Mouse (Mus musculus): ENCODE measurements around the gene Vav1. TPM values are rescaled to one million over a fixed set of nuclear protein-coding genes. Genes with fewer than 3 reads are reported as not detected.

Vav1 gene
- polyA plus RNA-seq, 1 experiment from 2014 or later = 1.5 TPM

DNA sequence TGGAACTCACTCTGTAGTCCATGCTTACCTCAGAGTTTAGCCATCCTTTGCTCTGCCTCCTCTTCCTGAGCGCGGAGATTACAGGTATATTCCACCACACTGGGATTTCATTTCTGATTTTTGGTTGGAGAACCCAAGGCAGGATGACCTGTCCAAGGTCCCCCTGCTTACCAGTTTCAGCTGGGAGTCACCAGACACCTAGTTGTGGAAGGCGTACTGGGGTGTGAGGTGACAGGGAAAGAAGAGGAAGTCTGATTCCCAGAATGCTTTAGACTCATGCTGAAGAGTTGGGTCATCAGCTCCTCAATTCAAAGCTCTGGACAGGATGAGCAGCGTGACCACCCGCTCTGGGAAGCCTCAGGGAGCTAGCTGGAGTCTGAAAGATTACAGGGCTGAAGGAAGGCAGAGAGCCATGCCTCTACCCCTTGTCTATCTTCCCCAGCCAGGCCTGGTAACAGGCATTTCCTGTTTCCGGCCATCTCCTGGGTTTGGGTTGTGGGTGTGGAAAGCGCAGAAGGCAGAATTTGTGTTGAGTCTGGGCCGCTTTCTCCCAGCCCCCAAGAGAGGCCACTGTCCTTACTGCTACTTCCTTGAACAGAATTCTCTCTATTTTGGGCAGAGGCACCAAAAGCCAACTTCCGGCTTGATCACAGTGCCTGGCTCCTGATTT is 11.2 kb downstream of the Vav1 start:
- H3K27me3 ChIP-seq = no peaks in the 10 kb centered on the region
- no peaks in the 10 kb centered on the region for H3K4me1 ChIP-seq
- 91% methylated on average over 9 of the region's 9 CpGs for WGBS
- H3K9ac ChIP-seq (replicated peaks) = no peak overlapping the region
- H3K4me2 ChIP-seq (replicated peaks) = no peak overlapping the region
- H3K27ac ChIP-seq (replicated peaks) = no peak overlapping the region
- H3K9me3 ChIP-seq = no peaks in the 10 kb centered on the region
- no peak for ATAC-seq (replicated peaks)
- no peak overlapping the region for H3K4me3 ChIP-seq
- no peaks in the 10 kb centered on the region for H3K36me3 ChIP-seq

DNA sequence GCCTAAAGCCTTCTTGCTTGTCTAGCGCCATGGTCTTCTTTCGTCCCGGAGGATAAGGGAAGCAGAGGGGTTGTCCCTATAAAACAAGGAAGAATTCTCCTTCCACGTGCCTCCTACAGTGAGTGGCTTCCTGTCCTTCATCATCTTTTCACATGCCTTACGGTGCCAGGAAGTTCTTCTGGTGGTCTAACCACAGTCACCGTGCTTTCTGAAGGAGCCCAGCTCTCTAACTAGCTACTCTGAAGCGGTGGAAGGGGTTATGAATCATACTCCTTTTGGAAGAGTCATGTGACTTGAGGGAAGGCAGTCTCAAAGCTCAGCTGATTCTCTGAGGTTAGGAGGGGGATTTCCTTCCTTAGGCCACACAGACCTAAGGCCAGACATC is 11.8 kb downstream of the Vav1 start:
- 91% methylated on average over 7 of the region's 7 CpGs for WGBS
- no peak overlapping the region for H3K9ac ChIP-seq (replicated peaks)

GRCm38 (mm10) chr17:57292302-57292701 is 13.4 kb downstream of the Vav1 start:
- Histone ChIP-seq H3K9ac (replicated peaks) (no peak overlapping the region), H3K4me2 (replicated peaks) (no peak overlapping the region), H3K4me1 (no peaks in the 10 kb centered on the region), H3K9me3 (no peaks in the 10 kb centered on the region), H3K27ac (replicated peaks) (no peak overlapping the region), H3K36me3 (no peaks in the 10 kb centered on the region), H3K27me3 (no peaks in the 10 kb centered on the region), H3K4me3 (no peak overlapping the region)
- no peak for ATAC-seq (replicated peaks)
- WGBS = 89% methylated on average over 2 of the region's 2 CpGs

More for the DNA sequence above, 11.8 kb downstream of the Vav1 start:
- Histone ChIP-seq H3K4me1 (no peaks in the 10 kb centered on the region), H3K9me3 (no peaks in the 10 kb centered on the region), H3K27ac (replicated peaks) (no peak overlapping the region), H3K4me2 (replicated peaks) (no peak overlapping the region), H3K27me3 (no peaks in the 10 kb centered on the region), H3K36me3 (no peaks in the 10 kb centered on the region), H3K4me3 (no peak overlapping the region)
- no peak for ATAC-seq (replicated peaks)

DNA sequence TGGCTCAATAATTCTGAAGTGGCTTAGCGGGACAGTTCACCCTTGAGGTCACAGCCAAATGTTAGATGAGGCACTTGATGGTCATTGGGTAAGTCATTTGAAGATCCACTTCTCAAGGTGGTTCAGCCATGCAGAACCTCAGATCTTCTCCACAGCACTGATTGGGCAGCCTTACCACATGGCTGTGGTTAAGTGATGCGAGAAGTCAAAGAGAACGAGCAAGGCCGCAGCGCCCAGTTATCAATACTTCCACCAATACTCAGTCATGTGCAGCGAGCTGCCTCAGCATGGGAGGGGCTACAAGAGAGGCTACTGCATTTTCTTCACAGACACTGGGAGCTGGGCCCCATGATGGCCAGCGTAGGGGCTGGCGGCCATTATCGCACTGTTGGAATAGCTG is 14.1 kb downstream of the Vav1 start:
- Histone ChIP-seq H3K36me3 (no peaks in the 10 kb centered on the region), H3K27me3 (no peaks in the 10 kb centered on the region), H3K4me1 (no peaks in the 10 kb centered on the region), H3K4me3 (no peak overlapping the region), H3K9ac (replicated peaks) (no peak overlapping the region), H3K4me2 (replicated peaks) (no peak overlapping the region), H3K27ac (replicated peaks) (no peak overlapping the region), H3K9me3 (no peaks in the 10 kb centered on the region)
- no peak for ATAC-seq (replicated peaks)
- WGBS = 93% methylated on average over 9 of the region's 9 CpGs

- H3K4me3 ChIP-seq = no peak overlapping the region
- no peaks in the 10 kb centered on the region for H3K36me3 ChIP-seq
- no peak overlapping the region for H3K9ac ChIP-seq (replicated peaks)
- WGBS = 95% methylated on average over 9 of the region's 9 CpGs
- H3K4me1 ChIP-seq = no peaks in the 10 kb centered on the region
- H3K9me3 ChIP-seq = no peaks in the 10 kb centered on the region
- no peak overlapping the region for H3K27ac ChIP-seq (replicated peaks)
- no peak for ATAC-seq (replicated peaks)
- no peak overlapping the region for H3K4me2 ChIP-seq (replicated peaks)
- H3K27me3 ChIP-seq = no peaks in the 10 kb centered on the region
Measured at GRCm38 (mm10) chr17:57295935-57296334, 17.0 kb downstream of the Vav1 start.

DNA sequence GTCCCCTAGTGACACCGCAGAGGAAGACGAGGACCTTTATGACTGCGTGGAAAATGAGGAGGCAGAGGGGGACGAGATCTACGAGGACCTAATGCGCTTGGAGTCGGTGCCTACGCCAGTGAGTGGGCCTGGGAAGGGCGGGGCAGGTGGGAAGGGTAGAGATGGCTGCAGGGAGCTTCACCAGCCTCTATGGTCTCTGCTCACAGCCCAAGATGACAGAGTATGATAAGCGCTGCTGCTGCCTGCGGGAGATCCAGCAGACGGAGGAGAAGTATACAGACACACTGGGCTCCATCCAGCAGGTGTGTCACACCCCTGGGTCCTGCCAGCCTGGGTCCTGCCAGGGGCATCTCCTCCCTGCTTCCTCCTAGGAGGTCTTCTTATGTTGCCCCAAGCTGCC is 18.1 kb downstream of the Vav1 start:
- no peak for ATAC-seq (replicated peaks)
- Histone ChIP-seq H3K4me1 (no peaks in the 10 kb centered on the region), H3K27ac (replicated peaks) (no peak overlapping the region), H3K4me2 (replicated peaks) (no peak overlapping the region), H3K36me3 (no peaks in the 10 kb centered on the region), H3K27me3 (no peaks in the 10 kb centered on the region), H3K9me3 (no peaks in the 10 kb centered on the region), H3K4me3 (no peak overlapping the region), H3K9ac (replicated peaks) (no peak overlapping the region)
- 90% methylated on average over 12 of the region's 12 CpGs for WGBS

- Histone ChIP-seq H3K36me3 (no peaks in the 10 kb centered on the region), H3K4me1 (no peaks in the 10 kb centered on the region), H3K9ac (replicated peaks) (no peak overlapping the region), H3K27ac (replicated peaks) (no peak overlapping the region), H3K27me3 (no peaks in the 10 kb centered on the region), H3K9me3 (no peaks in the 10 kb centered on the region), H3K4me3 (no peak overlapping the region), H3K4me2 (replicated peaks) (no peak overlapping the region)
- WGBS = 64% methylated on average over 4 of the region's 4 CpGs
- ATAC-seq (replicated peaks) = no peak
Measured at GRCm38 (mm10) chr17:57305593-57305992, 26.7 kb downstream of the Vav1 start.

GRCm38 (mm10) chr17:57307074-57307473 is 28.2 kb downstream of the Vav1 start:
- ATAC-seq (replicated peaks) = no peak
- Histone ChIP-seq H3K36me3 (no peaks in the 10 kb centered on the region), H3K4me1 (no peaks in the 10 kb centered on the region), H3K9ac (replicated peaks) (no peak overlapping the region), H3K27me3 (no peaks in the 10 kb centered on the region), H3K9me3 (no peaks in the 10 kb centered on the region), H3K27ac (replicated peaks) (no peak overlapping the region), H3K4me2 (replicated peaks) (no peak overlapping the region), H3K4me3 (no peak overlapping the region)
- WGBS = 88% methylated on average over 6 of the region's 6 CpGs

- Histone ChIP-seq H3K4me2 (replicated peaks) (no peak overlapping the region), H3K27ac (replicated peaks) (no peak overlapping the region), H3K4me1 (no peaks in the 10 kb centered on the region), H3K9me3 (no peaks in the 10 kb centered on the region), H3K36me3 (no peaks in the 10 kb centered on the region), H3K9ac (replicated peaks) (no peak overlapping the region), H3K4me3 (no peak overlapping the region), H3K27me3 (no peaks in the 10 kb centered on the region)
- 43% methylated on average over 13 of the region's 13 CpGs for WGBS
- ATAC-seq (replicated peaks) = no peak
Measured at GRCm38 (mm10) chr17:57311801-57312200, 32.9 kb downstream of the Vav1 start.

DNA sequence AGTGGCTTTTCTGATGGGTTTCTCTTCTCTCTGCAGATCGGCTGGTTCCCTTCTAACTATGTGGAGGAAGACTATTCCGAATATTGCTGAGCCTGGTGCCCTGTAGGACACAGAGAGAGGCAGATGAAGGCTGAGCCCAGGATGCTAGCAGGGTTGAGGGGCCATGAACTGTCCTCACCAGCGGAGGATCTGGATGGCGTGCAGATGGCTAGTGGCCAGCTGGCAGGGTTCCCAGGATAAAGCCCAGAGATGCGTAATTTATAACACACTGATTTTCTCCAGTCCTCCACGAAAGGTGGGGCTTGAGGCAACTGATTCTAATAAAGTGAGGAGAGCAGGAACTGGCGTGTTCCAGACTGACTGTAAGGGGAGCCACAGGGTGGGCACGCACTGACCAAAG is 48.7 kb downstream of the Vav1 start:
- ATAC-seq (replicated peaks) = no peak
- 49% methylated on average over 8 of the region's 8 CpGs for WGBS
- no peak overlapping the region for H3K4me2 ChIP-seq (replicated peaks)

DNA sequence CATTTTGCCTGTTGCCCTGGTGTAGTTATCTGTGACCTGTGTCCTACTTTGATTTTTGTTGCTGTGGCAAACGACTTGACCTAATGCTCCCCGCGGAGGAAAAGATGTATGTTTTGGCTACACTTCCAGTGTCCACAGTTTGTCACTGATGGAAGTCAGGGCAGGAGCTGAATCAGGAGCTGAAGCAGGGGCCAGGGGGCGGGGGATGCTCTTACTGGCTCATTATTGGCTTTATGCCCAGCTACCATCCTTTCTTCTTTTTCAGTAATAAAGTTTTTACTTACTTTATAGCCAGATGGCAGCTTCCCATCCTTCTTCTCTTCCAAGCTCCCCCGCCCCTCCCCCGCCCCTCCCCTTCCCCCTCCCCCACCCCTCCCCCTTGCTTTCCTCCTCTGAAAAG is 50.0 kb downstream of the Vav1 start:
- Histone ChIP-seq H3K4me2 (replicated peaks) (no peak overlapping the region), H3K9me3 (no peaks in the 10 kb centered on the region), H3K36me3 (no peaks in the 10 kb centered on the region), H3K4me1 (no peaks in the 10 kb centered on the region), H3K27ac (replicated peaks) (no peak overlapping the region), H3K27me3 (no peaks in the 10 kb centered on the region), H3K9ac (replicated peaks) (no peak overlapping the region), H3K4me3 (no peak overlapping the region)
- WGBS = 46% methylated on average over 6 of the region's 6 CpGs
- ATAC-seq (replicated peaks) = no peak

More for the DNA sequence above, 48.7 kb downstream of the Vav1 start:
- Histone ChIP-seq H3K4me3 (no peak overlapping the region), H3K27ac (replicated peaks) (no peak overlapping the region), H3K9ac (replicated peaks) (no peak overlapping the region), H3K9me3 (no peaks in the 10 kb centered on the region), H3K4me1 (no peaks in the 10 kb centered on the region), H3K36me3 (no peaks in the 10 kb centered on the region), H3K27me3 (no peaks in the 10 kb centered on the region)

DNA sequence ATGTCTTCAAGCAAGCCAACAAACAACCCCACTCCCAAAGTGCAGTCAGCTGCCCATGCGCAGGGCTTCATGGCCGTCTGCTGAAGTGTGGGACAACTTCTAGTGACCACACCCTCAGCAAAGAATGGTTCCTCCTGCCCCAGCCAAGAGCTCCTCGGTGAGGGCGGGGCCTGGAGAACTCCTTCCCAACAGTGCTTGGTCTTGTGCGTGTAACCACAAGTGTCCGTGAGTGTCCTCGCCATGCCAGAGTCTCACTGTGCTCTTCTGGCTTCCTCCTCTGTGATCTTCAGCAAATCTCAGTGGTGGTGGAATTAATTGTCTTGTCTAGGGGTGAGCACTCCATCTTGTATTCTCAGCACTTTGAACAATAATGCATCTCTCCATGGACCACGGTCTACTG is 52.1 kb downstream of the Vav1 start:
- WGBS = 94% methylated on average over 8 of the region's 8 CpGs
- Histone ChIP-seq H3K27me3 (no peaks in the 10 kb centered on the region), H3K9ac (replicated peaks) (no peak overlapping the region), H3K4me1 (0 out of 2 replicates have a peak, but pooled peaks cover 2% of the 10 kb centered on the region), H3K27ac (replicated peaks) (no peak overlapping the region), H3K4me3 (no peak overlapping the region), H3K36me3 (no peaks in the 10 kb centered on the region), H3K9me3 (no peaks in the 10 kb centered on the region), H3K4me2 (replicated peaks) (no peak overlapping the region)
- ATAC-seq (replicated peaks) = no peak

- H3K4me2 ChIP-seq (replicated peaks) = no peak overlapping the region
- 0 out of 2 replicates have a peak, but pooled peaks cover 2% of the 10 kb centered on the region for H3K4me1 ChIP-seq
- H3K27ac ChIP-seq (replicated peaks) = no peak overlapping the region
- WGBS = 83% methylated on average over 4 of the region's 4 CpGs
- no peak overlapping the region for H3K9ac ChIP-seq (replicated peaks)
- ATAC-seq (replicated peaks) = no peak
- no peak overlapping the region for H3K4me3 ChIP-seq
- H3K9me3 ChIP-seq = no peaks in the 10 kb centered on the region
- no peaks in the 10 kb centered on the region for H3K27me3 ChIP-seq
- no peaks in the 10 kb centered on the region for H3K36me3 ChIP-seq
Measured at GRCm38 (mm10) chr17:57332241-57332640, 53.3 kb downstream of the Vav1 start.

Measured in forebrain, embryonic 15.5 days (tissue).